Mouse (Mus musculus): ENCODE data around the gene Poln. TPM values are rescaled to one million over a fixed set of nuclear protein-coding genes. Genes with fewer than 3 reads are reported as not detected.

Poln gene
- not detected in 2 replicates for polyA plus RNA-seq (2012)

GRCm38 (mm10) chr5:34168950-34169891 lies at the start of gene Poln, which contains the start of gene Haus3:
Gene Poln, minus strand, starts transcription at chr5:34169448.
Gene Haus3, minus strand, starts transcription at chr5:34169527.
- Histone ChIP-seq H3K36me3 (ENCODE audit: control insufficient read depth) (peaks cover 27% of the 10 kb centered on the region), H3K27me3 (ENCODE audit: control insufficient read depth) (no peaks in the 10 kb centered on the region), H3K9me3 (ENCODE audit: control insufficient read depth, low read length) (no peaks in the 10 kb centered on the region), H3K4me1 (ENCODE audit: control insufficient read depth) (peaks cover 42% of the 10 kb centered on the region), H3K4me3 (replicated peaks) (peak within 1 kb of the TSS; percentile 88)
- no peak for TF ChIP-seq GATA1 (IDR thresholded peaks at IDR 0.05; ENCODE audit: low read length)
- no peak for TF ChIP-seq TAL1 (IDR thresholded peaks at IDR 0.05; ENCODE audit: low read length)

GRCm38 (mm10) chr5:34218672-34219071 lies 49.4 kb upstream of the Poln start:
- Histone ChIP-seq H3K27me3 (ENCODE audit: control insufficient read depth) (no peaks in the 10 kb centered on the region), H3K9me3 (ENCODE audit: control insufficient read depth, low read length) (no peaks in the 10 kb centered on the region), H3K4me1 (ENCODE audit: control insufficient read depth) (no peaks in the 10 kb centered on the region), H3K36me3 (ENCODE audit: control insufficient read depth) (no peaks in the 10 kb centered on the region), H3K4me3 (replicated peaks) (no peak overlapping the region)
- TF ChIP-seq TAL1 (IDR thresholded peaks at IDR 0.05; ENCODE audit: low read length), result no peak
- TF ChIP-seq GATA1 (IDR thresholded peaks at IDR 0.05; ENCODE audit: low read length), result no peak

- H3K9me3 ChIP-seq (ENCODE audit: control insufficient read depth, low read length), result no peaks in the 10 kb centered on the region
- no peaks in the 10 kb centered on the region for H3K36me3 ChIP-seq (ENCODE audit: control insufficient read depth)
- TF ChIP-seq GATA1 (IDR thresholded peaks at IDR 0.05; ENCODE audit: low read length) (no peak), TAL1 (IDR thresholded peaks at IDR 0.05; ENCODE audit: low read length) (no peak)
- no peaks in the 10 kb centered on the region for H3K27me3 ChIP-seq (ENCODE audit: control insufficient read depth)
- no peak overlapping the region for H3K4me3 ChIP-seq (replicated peaks)
- no peaks in the 10 kb centered on the region for H3K4me1 ChIP-seq (ENCODE audit: control insufficient read depth)
Observed at GRCm38 (mm10) chr5:34217756-34218155, 48.5 kb upstream of the Poln start.

- no peak overlapping the region for H3K4me3 ChIP-seq (replicated peaks)
- H3K4me1 ChIP-seq (ENCODE audit: control insufficient read depth), result no peaks in the 10 kb centered on the region
- TF ChIP-seq GATA1 (IDR thresholded peaks at IDR 0.05; ENCODE audit: low read length), result no peak
- TF ChIP-seq TAL1 (IDR thresholded peaks at IDR 0.05; ENCODE audit: low read length), result no peak
- H3K9me3 ChIP-seq (ENCODE audit: control insufficient read depth, low read length), result no peaks in the 10 kb centered on the region
- no peaks in the 10 kb centered on the region for H3K27me3 ChIP-seq (ENCODE audit: control insufficient read depth)
- H3K36me3 ChIP-seq (ENCODE audit: control insufficient read depth), result no peaks in the 10 kb centered on the region
Observed at GRCm38 (mm10) chr5:34216025-34216424, 46.8 kb upstream of the Poln start.

- H3K4me3 ChIP-seq (replicated peaks), result no peak overlapping the region
- H3K27me3 ChIP-seq (ENCODE audit: control insufficient read depth), result no peaks in the 10 kb centered on the region
- H3K36me3 ChIP-seq (ENCODE audit: control insufficient read depth), result no peaks in the 10 kb centered on the region
- no peak for TF ChIP-seq GATA1 (IDR thresholded peaks at IDR 0.05; ENCODE audit: low read length)
- TF ChIP-seq TAL1 (IDR thresholded peaks at IDR 0.05; ENCODE audit: low read length), result no peak
- H3K9me3 ChIP-seq (ENCODE audit: control insufficient read depth, low read length), result no peaks in the 10 kb centered on the region
- no peaks in the 10 kb centered on the region for H3K4me1 ChIP-seq (ENCODE audit: control insufficient read depth)
Observed at GRCm38 (mm10) chr5:34213659-34214058, 44.4 kb upstream of the Poln start.

GRCm38 (mm10) chr5:34210279-34210678 lies 41.0 kb upstream of the Poln start:
- H3K4me3 ChIP-seq (replicated peaks), result no peak overlapping the region
- H3K27me3 ChIP-seq (ENCODE audit: control insufficient read depth), result no peaks in the 10 kb centered on the region
- TF ChIP-seq GATA1 (IDR thresholded peaks at IDR 0.05; ENCODE audit: low read length) (no peak), TAL1 (IDR thresholded peaks at IDR 0.05; ENCODE audit: low read length) (no peak)
- no peaks in the 10 kb centered on the region for H3K9me3 ChIP-seq (ENCODE audit: control insufficient read depth, low read length)
- H3K36me3 ChIP-seq (ENCODE audit: control insufficient read depth), result no peaks in the 10 kb centered on the region
- H3K4me1 ChIP-seq (ENCODE audit: control insufficient read depth), result no peaks in the 10 kb centered on the region

GRCm38 (mm10) chr5:34207503-34207902 lies 38.3 kb upstream of the Poln start:
- no peak for TF ChIP-seq GATA1 (IDR thresholded peaks at IDR 0.05; ENCODE audit: low read length)
- TF ChIP-seq TAL1 (IDR thresholded peaks at IDR 0.05; ENCODE audit: low read length), result no peak

GRCm38 (mm10) chr5:34205788-34206187 lies 36.5 kb upstream of the Poln start:
- no peak for TF ChIP-seq TAL1 (IDR thresholded peaks at IDR 0.05; ENCODE audit: low read length)
- no peak for TF ChIP-seq GATA1 (IDR thresholded peaks at IDR 0.05; ENCODE audit: low read length)
- Histone ChIP-seq H3K9me3 (ENCODE audit: control insufficient read depth, low read length) (no peaks in the 10 kb centered on the region), H3K4me1 (ENCODE audit: control insufficient read depth) (no peaks in the 10 kb centered on the region), H3K27me3 (ENCODE audit: control insufficient read depth) (no peaks in the 10 kb centered on the region), H3K36me3 (ENCODE audit: control insufficient read depth) (no peaks in the 10 kb centered on the region), H3K4me3 (replicated peaks) (no peak overlapping the region)

More at GRCm38 (mm10) chr5:34207503-34207902, 38.3 kb upstream of the Poln start:
- no peaks in the 10 kb centered on the region for H3K36me3 ChIP-seq (ENCODE audit: control insufficient read depth)
- no peaks in the 10 kb centered on the region for H3K4me1 ChIP-seq (ENCODE audit: control insufficient read depth)
- H3K4me3 ChIP-seq (replicated peaks), result no peak overlapping the region
- H3K9me3 ChIP-seq (ENCODE audit: control insufficient read depth, low read length), result no peaks in the 10 kb centered on the region
- no peaks in the 10 kb centered on the region for H3K27me3 ChIP-seq (ENCODE audit: control insufficient read depth)

- Histone ChIP-seq H3K9me3 (ENCODE audit: control insufficient read depth, low read length) (no peaks in the 10 kb centered on the region), H3K4me1 (ENCODE audit: control insufficient read depth) (no peaks in the 10 kb centered on the region), H3K4me3 (replicated peaks) (no peak overlapping the region), H3K36me3 (ENCODE audit: control insufficient read depth) (no peaks in the 10 kb centered on the region), H3K27me3 (ENCODE audit: control insufficient read depth) (no peaks in the 10 kb centered on the region)
- TF ChIP-seq GATA1 (IDR thresholded peaks at IDR 0.05; ENCODE audit: low read length) (no peak), TAL1 (IDR thresholded peaks at IDR 0.05; ENCODE audit: low read length) (no peak)
Observed at GRCm38 (mm10) chr5:34204911-34205310, 35.7 kb upstream of the Poln start.
